In the genomic region with DNA sequence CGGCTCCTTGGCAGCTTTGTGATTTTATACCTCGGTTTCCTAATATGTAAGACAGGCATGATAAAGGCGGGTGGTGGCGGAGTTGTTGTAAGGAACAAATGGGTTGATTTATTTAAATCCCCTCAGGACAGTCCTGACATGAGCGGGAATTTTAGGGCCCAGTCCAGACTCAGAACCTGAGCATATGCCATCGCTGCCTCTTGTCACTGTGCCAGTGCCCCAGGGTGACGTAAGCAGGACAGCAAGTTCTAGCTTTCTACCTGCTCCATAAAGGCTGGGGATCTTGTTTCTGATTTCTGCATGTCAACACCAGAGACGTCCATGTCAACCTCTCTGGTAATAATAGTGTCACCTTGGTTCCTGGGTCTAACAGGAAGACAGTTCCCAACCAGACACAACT, we compare ENCODE assay signal across 28 mouse cellular contexts. TPM values are rescaled to one million over a fixed set of nuclear protein-coding genes. Genes with fewer than 3 reads are reported as not detected.
DNase-seq lines count a peak whose midpoint lies in the region; TF ChIP-seq lines count a peak whose summit lies in the region.
"Had no signal": no experiment of that assay in that cellular context is flagged by ENCODE, and none has a peak within 500 bp of the region (broad histone marks: within the 10 kb centered on the region; RNA-seq: fewer than 3 reads in every experiment).

No protein-coding gene starts in this region.

- peaks cover 23% of the 10 kb centered on the region for H3K4me1 ChIP-seq in cerebellum, adult 2 months (ENCODE audit: control insufficient read depth, insufficient read depth, low read length)
- no peaks in the 10 kb centered on the region for H3K4me1 ChIP-seq in limb, embryonic 10.5 days
- H3K4me1 ChIP-seq: embryonic facial prominence, embryonic 12.5 days; forebrain, embryonic 15.5 days had no signal

- no peak for TF ChIP-seq CTCF in cerebellum, adult 2 months (IDR thresholded peaks at IDR 0.05; ENCODE audit: borderline replicate concordance, insufficient read depth, low read depth, low read length)

- H3K4me3 ChIP-seq in cerebellum, adult 2 months (replicated peaks; ENCODE audit: insufficient read depth, low read depth, low read length) = no peak overlapping the region
- H3K4me3 ChIP-seq in limb, embryonic 10.5 days = no peak overlapping the region
- H3K4me3 ChIP-seq: embryonic facial prominence, embryonic 12.5 days; forebrain, embryonic 15.5 days; heart, embryonic 15.5 days; hindbrain, embryonic 13.5 days had no signal

- no peaks in the 10 kb centered on the region for H3K27me3 ChIP-seq in cerebellum, adult 2 months (ENCODE audit: control insufficient read depth, insufficient read depth, low read length)
- no peaks in the 10 kb centered on the region for H3K27me3 ChIP-seq in limb, embryonic 10.5 days (ENCODE audit: low read depth, poor library complexity, severe bottlenecking)
- H3K27me3 ChIP-seq: CH12.LX; embryonic facial prominence, embryonic 12.5 days; forebrain, embryonic 15.5 days; heart, embryonic 15.5 days; hindbrain, embryonic 13.5 days; Patski had no signal

- 42% methylated on average over 8 of the region's 8 CpGs for WGBS in cerebellum, adult 2 months
- WGBS in limb, embryonic 10.5 days = 90% methylated on average over 8 of the region's 8 CpGs

- no peak overlapping the region for H3K27ac ChIP-seq in cerebellum, adult 2 months (ENCODE audit: insufficient read depth, low read length)
- H3K27ac ChIP-seq in limb, embryonic 10.5 days = no peak overlapping the region
- H3K27ac ChIP-seq: embryonic facial prominence, embryonic 12.5 days; forebrain, embryonic 15.5 days; heart, embryonic 15.5 days; hindbrain, embryonic 13.5 days; hindbrain, postnatal 0 days had no signal

- peak; percentile 38 for DNase-seq in left cerebral cortex, postnatal 4 days
- DNase-seq in left cerebral cortex, adult 9 months (ENCODE audit: low spot score in 2 of 2) = no peak
- peak; percentile 87 to 88 for DNase-seq in cerebellum, adult 2 months
- peak; percentile 70 to 81 for DNase-seq in cerebellum, postnatal 10 days
- DNase-seq in limb, embryonic 10.5 days (ENCODE audit: low spot score) = no peak
- DNase-seq in layer of hippocampus, adult 18-20 months (ENCODE audit: low spot score in 2 of 2) = no peak
- DNase-seq in right cerebral cortex, postnatal 25 days = no peak
- DNase-seq: adrenal gland, adult 2 months; adrenal gland, postnatal 25 days; embryo, embryonic 11 days; gastrocnemius, postnatal 36 days; heart, adult 18-20 months; heart, postnatal 14 days; kidney, adult 11 months had no signal

- no peaks in the 10 kb centered on the region for H3K36me3 ChIP-seq in limb, embryonic 10.5 days
- H3K36me3 ChIP-seq: embryonic facial prominence, embryonic 12.5 days; forebrain, embryonic 15.5 days; heart, embryonic 15.5 days; hindbrain, embryonic 13.5 days had no signal

- intact Hi-C loops in left cerebral cortex, postnatal 4 days (cut with DNase I) = no loop called here

- no peak for TF ChIP-seq POLR2A in cerebellum, adult 2 months (IDR thresholded peaks at IDR 0.05; ENCODE audit: borderline replicate concordance, insufficient read depth, low read length)

- H3K9me3 ChIP-seq in limb, embryonic 10.5 days (replicated peaks) = no peaks in the 10 kb centered on the region
- H3K9me3 ChIP-seq: embryonic facial prominence, embryonic 12.5 days; forebrain, embryonic 15.5 days; heart, embryonic 15.5 days; hindbrain, embryonic 13.5 days had no signal

RNA-seq across cellular contexts. Expression of gene AL607142.1, which starts 24.7 kb away (rescaled TPM):
- total RNA-seq in left cerebral cortex, postnatal 4 days (2021) = not detected
- not detected in 2 replicates for polyA plus RNA-seq in cerebellum, adult 2 months (2012; rRNA removed)
- not detected in 2 replicates for polyA plus RNA-seq in limb, embryonic 10.5 days (2016; fragmentation: Nextera tagmentation; extraction: Ambion mirVana)
- total RNA-seq in layer of hippocampus, adult 18-20 months (2021) = not detected
- total RNA-seq: adrenal gland, adult 2 months; adrenal gland, postnatal 25 days; CH12.LX; common myeloid progenitor, adult 5-6 weeks; gastrocnemius, adult 8-10 months; gastrocnemius, postnatal 36 days; heart, adult 18-20 months; heart, postnatal 14 days; hematopoietic stem cell, adult 5-6 weeks; hindbrain, postnatal 0 days had no signal
- polyA plus RNA-seq: activated CD4-positive, CD25-positive, alpha-beta regulatory T cell, adult 4 months; adrenal gland, adult 2 months; embryonic facial prominence, embryonic 12.5 days; forebrain, embryonic 11.5 days; forebrain, embryonic 15.5 days; heart, embryonic 11.5 days; heart, embryonic 15.5 days; hindbrain, embryonic 13.5 days; hindbrain, postnatal 0 days; intestine, embryonic 14.5 days; Patski had no signal

Comparison
In these comparisons a context has a peak if more than half of its experiments do, and no peak if none do; other contexts are left out.
1. DNase-seq: peak in left cerebral cortex, postnatal 4 days (single experiment), cerebellum, adult 2 months (2 of 2) and cerebellum, postnatal 10 days (2 of 2); none in left cerebral cortex, adult 9 months (0 of 2), limb, embryonic 10.5 days (single experiment), layer of hippocampus, adult 18-20 months (0 of 2) and right cerebral cortex, postnatal 25 days (single experiment).